Mouse (Mus musculus): ENCODE results near the gene Adgre5. TPM values are rescaled to one million over a fixed set of nuclear protein-coding genes. Genes with fewer than 3 reads are reported as not detected.

The Adgre5 gene
- polyA plus RNA-seq, 1 experiment from 2014 or later, result 35.9 TPM

GRCm38 (mm10) chr8:83774221-83774620 is 33.1 kb upstream of the Adgre5 start:
- Histone ChIP-seq H3K27me3 (ENCODE audit: control insufficient read depth, insufficient read depth, low read length) (no peaks in the 10 kb centered on the region), H3K27ac (replicated peaks in 1 of 2; ENCODE audit: control insufficient read depth in 1 of 2, insufficient read depth in 1 of 2, low read depth in 2 of 2, low read length in 2 of 2) (no peak overlapping the region), H3K36me3 (ENCODE audit: control insufficient read depth, insufficient read depth, low read length) (no peaks in the 10 kb centered on the region), H3K9me3 (ENCODE audit: control insufficient read depth, low read length) (no peaks in the 10 kb centered on the region), H3K4me1 (ENCODE audit: control insufficient read depth in 2 of 2, insufficient read depth in 2 of 2, low read length in 2 of 2) (peaks cover 6 to 13% of the 10 kb centered on the region in 2 experiments; a peak in 3 of 4 replicates), H3K9ac (ENCODE audit: low read length) (no peak overlapping the region), H3K4me2 (ENCODE audit: low read length) (no peak overlapping the region), H3K4me3 (ENCODE audit: control insufficient read depth in 1 of 2, insufficient read depth in 1 of 2, low read depth in 1 of 2, low read length in 2 of 2) (no peak overlapping the region)
- 94% methylated on average over 2 of the region's 2 CpGs for WGBS
- no peak for ATAC-seq (ENCODE audit: insufficient number of reproducible peaks, insufficient read depth, low FRiP score, low read depth)

GRCm38 (mm10) chr8:83773452-83773846 is 32.3 kb upstream of the Adgre5 start:
- ATAC-seq (ENCODE audit: insufficient number of reproducible peaks, insufficient read depth, low FRiP score, low read depth), result no peak
- 20% methylated on average over 6 of the region's 6 CpGs for WGBS
- peak overlapping the region in 1 of 2 experiments; percentile 44; a peak in 1 of 4 replicates for H3K27ac ChIP-seq (replicated peaks in 1 of 2; ENCODE audit: control insufficient read depth in 1 of 2, insufficient read depth in 1 of 2, low read depth in 2 of 2, low read length in 2 of 2)
- no peaks in the 10 kb centered on the region for H3K36me3 ChIP-seq (ENCODE audit: control insufficient read depth, insufficient read depth, low read length)
- peak overlapping the region; percentile 50 to 54 for H3K4me3 ChIP-seq (ENCODE audit: control insufficient read depth in 1 of 2, insufficient read depth in 1 of 2, low read depth in 1 of 2, low read length in 2 of 2)
- no peaks in the 10 kb centered on the region for H3K27me3 ChIP-seq (ENCODE audit: control insufficient read depth, insufficient read depth, low read length)
- no peaks in the 10 kb centered on the region for H3K9me3 ChIP-seq (ENCODE audit: control insufficient read depth, low read length)
- H3K4me1 ChIP-seq (ENCODE audit: control insufficient read depth in 2 of 2, insufficient read depth in 2 of 2, low read length in 2 of 2), result peaks cover 7 to 13% of the 10 kb centered on the region in 2 experiments; a peak in 3 of 4 replicates
- H3K4me2 ChIP-seq (ENCODE audit: low read length), result peak overlapping the region; percentile 88
- peak overlapping the region; percentile 67 for H3K9ac ChIP-seq (ENCODE audit: low read length)

DNA sequence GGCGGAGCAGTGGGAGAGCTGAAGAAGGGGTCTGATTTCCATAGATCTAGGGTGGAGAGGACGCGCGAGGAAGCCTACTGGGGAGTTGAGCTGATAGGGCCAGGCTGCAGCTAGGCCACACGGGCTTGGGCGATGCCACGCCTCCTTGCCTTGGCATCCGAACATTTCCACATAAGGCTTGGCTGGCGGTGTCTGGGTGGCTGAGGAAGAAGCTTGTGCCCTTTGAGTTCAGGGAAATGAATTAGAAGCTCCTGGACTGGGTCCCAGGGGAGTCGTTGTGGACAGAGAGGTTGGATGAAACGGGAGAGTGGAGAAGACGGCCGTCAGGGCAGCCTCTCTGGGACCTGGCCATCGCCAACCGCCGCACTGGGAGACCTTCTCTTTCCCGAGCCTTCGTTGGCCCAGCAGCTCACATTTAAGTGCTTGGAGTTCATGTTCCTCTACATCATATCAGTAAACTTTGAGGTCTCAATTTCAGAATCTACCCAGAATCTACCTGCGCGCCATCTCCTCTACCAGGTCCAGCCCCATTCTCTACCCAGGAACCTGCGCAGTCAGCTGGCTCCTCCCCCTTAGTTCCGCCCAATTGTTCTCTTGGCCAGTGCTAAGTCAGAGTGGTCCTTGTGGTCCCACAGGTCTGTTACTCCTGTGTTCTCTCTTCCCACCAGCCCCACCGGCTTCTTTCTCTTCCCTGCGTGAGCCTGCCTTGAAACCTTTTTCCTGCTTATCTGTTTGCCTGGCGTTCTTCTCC is 31.8 kb upstream of the Adgre5 start:
- 3% methylated on average over 25 of the region's 25 CpGs for WGBS
- H3K36me3 ChIP-seq (ENCODE audit: control insufficient read depth, insufficient read depth, low read length), result no peaks in the 10 kb centered on the region
- H3K4me2 ChIP-seq (ENCODE audit: low read length), result peak overlapping the region; percentile 88
- H3K4me3 ChIP-seq (ENCODE audit: control insufficient read depth in 1 of 2, insufficient read depth in 1 of 2, low read depth in 1 of 2, low read length in 2 of 2), result peak overlapping the region; percentile 50 to 54
- H3K9me3 ChIP-seq (ENCODE audit: control insufficient read depth, low read length), result no peaks in the 10 kb centered on the region
- peaks cover 7 to 13% of the 10 kb centered on the region in 2 experiments; a peak in 3 of 4 replicates for H3K4me1 ChIP-seq (ENCODE audit: control insufficient read depth in 2 of 2, insufficient read depth in 2 of 2, low read length in 2 of 2)
- peak overlapping the region; percentile 67 for H3K9ac ChIP-seq (ENCODE audit: low read length)
- peak; percentile 52 for ATAC-seq (ENCODE audit: insufficient number of reproducible peaks, insufficient read depth, low FRiP score, low read depth)
- no peaks in the 10 kb centered on the region for H3K27me3 ChIP-seq (ENCODE audit: control insufficient read depth, insufficient read depth, low read length)
- peak overlapping the region; percentile 9 to 44; a peak in 1 of 4 replicates for H3K27ac ChIP-seq (replicated peaks in 1 of 2; ENCODE audit: control insufficient read depth in 1 of 2, insufficient read depth in 1 of 2, low read depth in 2 of 2, low read length in 2 of 2)

- Histone ChIP-seq H3K4me2 (ENCODE audit: low read length) (no peak overlapping the region), H3K4me3 (ENCODE audit: control insufficient read depth in 1 of 2, insufficient read depth in 1 of 2, low read depth in 1 of 2, low read length in 2 of 2) (no peak overlapping the region), H3K27ac (replicated peaks in 1 of 2; ENCODE audit: control insufficient read depth in 1 of 2, insufficient read depth in 1 of 2, low read depth in 2 of 2, low read length in 2 of 2) (no peak overlapping the region), H3K4me1 (ENCODE audit: control insufficient read depth in 2 of 2, insufficient read depth in 2 of 2, low read length in 2 of 2) (peaks cover 7 to 13% of the 10 kb centered on the region in 2 experiments; a peak in 3 of 4 replicates), H3K36me3 (ENCODE audit: control insufficient read depth, insufficient read depth, low read length) (no peaks in the 10 kb centered on the region), H3K27me3 (ENCODE audit: control insufficient read depth, insufficient read depth, low read length) (no peaks in the 10 kb centered on the region), H3K9ac (ENCODE audit: low read length) (no peak overlapping the region), H3K9me3 (ENCODE audit: control insufficient read depth, low read length) (peaks cover 2% of the 10 kb centered on the region)
- ATAC-seq (ENCODE audit: insufficient number of reproducible peaks, insufficient read depth, low FRiP score, low read depth), result no peak
- WGBS, result 57% methylated on average over 4 of the region's 4 CpGs
Measured at GRCm38 (mm10) chr8:83771791-83772190, 30.7 kb upstream of the Adgre5 start.

- WGBS, result 80% methylated on average over 2 of the region's 2 CpGs
- no peak overlapping the region for H3K9ac ChIP-seq (ENCODE audit: low read length)
- no peak for ATAC-seq (ENCODE audit: insufficient number of reproducible peaks, insufficient read depth, low FRiP score, low read depth)
- peaks cover 7 to 13% of the 10 kb centered on the region in 2 experiments; a peak in 3 of 4 replicates for H3K4me1 ChIP-seq (ENCODE audit: control insufficient read depth in 2 of 2, insufficient read depth in 2 of 2, low read length in 2 of 2)
- no peaks in the 10 kb centered on the region for H3K27me3 ChIP-seq (ENCODE audit: control insufficient read depth, insufficient read depth, low read length)
- no peak overlapping the region for H3K4me2 ChIP-seq (ENCODE audit: low read length)
- no peak overlapping the region for H3K4me3 ChIP-seq (ENCODE audit: control insufficient read depth in 1 of 2, insufficient read depth in 1 of 2, low read depth in 1 of 2, low read length in 2 of 2)
- peaks cover 3% of the 10 kb centered on the region for H3K9me3 ChIP-seq (ENCODE audit: control insufficient read depth, low read length)
- no peaks in the 10 kb centered on the region for H3K36me3 ChIP-seq (ENCODE audit: control insufficient read depth, insufficient read depth, low read length)
- H3K27ac ChIP-seq (replicated peaks in 1 of 2; ENCODE audit: control insufficient read depth in 1 of 2, insufficient read depth in 1 of 2, low read depth in 2 of 2, low read length in 2 of 2), result no peak overlapping the region
Measured at GRCm38 (mm10) chr8:83770669-83771068, 29.5 kb upstream of the Adgre5 start.

DNA sequence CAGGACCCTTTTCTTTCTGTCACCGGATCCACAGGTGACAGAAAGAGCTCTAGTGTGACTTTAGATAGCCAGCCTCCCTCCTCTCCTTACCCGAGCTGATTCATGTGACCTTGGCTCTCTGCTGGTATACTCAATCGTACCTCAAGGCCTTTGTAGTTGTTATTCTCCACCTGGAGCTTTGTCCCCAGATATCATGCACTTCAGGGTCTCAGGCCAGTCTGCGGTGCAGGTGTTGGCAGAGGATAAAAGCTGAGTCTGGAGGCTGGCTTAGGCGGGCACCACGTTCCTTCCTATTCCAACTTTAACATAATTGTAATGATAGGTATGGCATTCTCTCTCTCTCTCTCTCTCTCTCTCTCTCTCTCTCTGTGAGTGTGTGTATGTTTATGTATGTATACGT is 28.6 kb upstream of the Adgre5 start:
- H3K4me2 ChIP-seq (ENCODE audit: low read length), result no peak overlapping the region
- H3K27me3 ChIP-seq (ENCODE audit: control insufficient read depth, insufficient read depth, low read length), result no peaks in the 10 kb centered on the region
- no peak overlapping the region for H3K9ac ChIP-seq (ENCODE audit: low read length)
- peaks cover 3% of the 10 kb centered on the region for H3K9me3 ChIP-seq (ENCODE audit: control insufficient read depth, low read length)
- H3K27ac ChIP-seq (replicated peaks in 1 of 2; ENCODE audit: control insufficient read depth in 1 of 2, insufficient read depth in 1 of 2, low read depth in 2 of 2, low read length in 2 of 2), result no peak overlapping the region
- 63% methylated on average over 7 of the region's 7 CpGs for WGBS
- H3K36me3 ChIP-seq (ENCODE audit: control insufficient read depth, insufficient read depth, low read length), result no peaks in the 10 kb centered on the region
- no peak overlapping the region for H3K4me3 ChIP-seq (ENCODE audit: control insufficient read depth in 1 of 2, insufficient read depth in 1 of 2, low read depth in 1 of 2, low read length in 2 of 2)
- H3K4me1 ChIP-seq (ENCODE audit: control insufficient read depth in 2 of 2, insufficient read depth in 2 of 2, low read length in 2 of 2), result peaks cover 7 to 13% of the 10 kb centered on the region in 2 experiments; a peak in 3 of 4 replicates
- ATAC-seq (ENCODE audit: insufficient number of reproducible peaks, insufficient read depth, low FRiP score, low read depth), result no peak

DNA sequence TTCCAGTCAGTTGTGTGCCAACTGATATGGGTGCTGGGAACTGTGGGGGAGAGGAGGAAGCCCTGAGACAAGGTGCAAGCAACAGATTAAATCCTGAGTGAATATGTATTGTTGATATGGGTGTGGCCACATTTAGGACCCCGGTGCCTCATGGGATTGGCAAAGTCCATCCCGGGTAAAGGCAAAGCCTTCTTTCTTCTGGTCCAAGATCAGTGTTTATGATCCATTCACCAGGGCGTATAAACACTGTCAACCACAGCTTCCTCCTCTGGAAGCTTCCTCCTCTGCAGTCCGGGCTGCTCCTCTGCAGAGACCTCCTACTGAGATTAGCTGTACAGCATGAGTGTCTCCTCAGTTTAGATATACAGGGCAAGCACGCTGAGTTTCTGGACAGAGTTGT is 27.4 kb upstream of the Adgre5 start:
- Histone ChIP-seq H3K27ac (replicated peaks in 1 of 2; ENCODE audit: control insufficient read depth in 1 of 2, insufficient read depth in 1 of 2, low read depth in 2 of 2, low read length in 2 of 2) (peak overlapping the region in 1 of 2 experiments; percentile 22; a peak in 1 of 4 replicates), H3K4me2 (ENCODE audit: low read length) (no peak overlapping the region), H3K9ac (ENCODE audit: low read length) (no peak overlapping the region), H3K9me3 (ENCODE audit: control insufficient read depth, low read length) (peaks cover 3% of the 10 kb centered on the region), H3K27me3 (ENCODE audit: control insufficient read depth, insufficient read depth, low read length) (no peaks in the 10 kb centered on the region), H3K4me3 (ENCODE audit: control insufficient read depth in 1 of 2, insufficient read depth in 1 of 2, low read depth in 1 of 2, low read length in 2 of 2) (no peak overlapping the region), H3K36me3 (ENCODE audit: control insufficient read depth, insufficient read depth, low read length) (no peaks in the 10 kb centered on the region), H3K4me1 (ENCODE audit: control insufficient read depth in 2 of 2, insufficient read depth in 2 of 2, low read length in 2 of 2) (peaks cover 7 to 13% of the 10 kb centered on the region in 2 experiments; a peak in 3 of 4 replicates)
- ATAC-seq (ENCODE audit: insufficient number of reproducible peaks, insufficient read depth, low FRiP score, low read depth), result no peak
- WGBS, result 46% methylated on average over 5 of the region's 5 CpGs
